Comparison of ENCODE assay signal across 8 mouse cellular contexts in the genomic region with DNA sequence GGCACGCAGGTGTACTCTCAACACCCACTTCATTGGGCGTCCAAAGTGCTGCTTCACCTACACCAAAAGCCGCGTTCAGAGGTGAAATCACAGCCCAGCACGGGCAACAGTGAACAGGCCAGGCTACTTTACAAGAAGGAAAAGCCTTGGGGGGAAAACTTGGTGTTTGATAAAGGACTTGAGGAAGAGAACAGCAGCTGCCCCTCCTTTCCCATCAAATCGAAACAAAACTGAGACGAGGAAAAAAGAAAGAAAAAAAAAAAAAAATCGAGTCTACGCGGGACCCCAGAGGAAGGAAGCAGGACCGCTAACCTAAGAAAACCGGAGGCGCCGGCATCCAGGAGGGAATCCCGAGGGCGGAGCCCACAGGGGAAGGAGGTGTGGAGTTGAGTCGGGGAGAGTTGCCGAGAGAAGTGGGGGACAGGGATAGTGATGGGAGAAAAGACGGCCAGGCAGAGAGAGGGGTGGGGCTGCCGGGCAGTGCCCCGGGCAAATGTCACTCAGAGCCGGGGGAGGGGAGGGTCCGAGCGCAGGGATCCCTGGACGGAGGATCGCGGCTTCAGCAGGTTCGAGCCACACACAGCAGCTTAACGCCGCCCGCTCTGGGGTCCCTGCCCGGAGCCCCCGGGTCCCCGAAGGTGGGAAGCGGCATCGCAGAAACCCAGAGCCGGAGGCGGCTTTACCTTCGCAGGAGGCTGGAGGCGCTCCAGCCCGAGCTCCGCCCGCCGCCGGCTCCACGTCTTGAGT. TPM values are rescaled to one million over a fixed set of nuclear protein-coding genes. Genes with fewer than 3 reads are reported as not detected.
DNase-seq lines count a peak whose midpoint lies in the region; ATAC-seq and TF ChIP-seq lines count a peak whose summit lies in the region.

No protein-coding gene starts in this region.

- no peaks in the 10 kb centered on the region for H3K9me3 ChIP-seq in forebrain, postnatal 0 days (ENCODE audit: low read length)
- H3K9me3 ChIP-seq in kidney, embryonic 15.5 days (replicated peaks): no peaks in the 10 kb centered on the region
- no peaks in the 10 kb centered on the region for H3K9me3 ChIP-seq in lung, postnatal 0 days (ENCODE audit: low read length)
- H3K9me3 ChIP-seq in stomach, embryonic 14.5 days (ENCODE audit: control insufficient read depth, low read depth, low read length): no peaks in the 10 kb centered on the region

- H3K27ac ChIP-seq in forebrain, postnatal 0 days (ENCODE audit: low read depth, low read length): peak overlapping the region; percentile 87
- H3K27ac ChIP-seq in kidney, embryonic 15.5 days: peak overlapping the region; percentile 94
- H3K27ac ChIP-seq in lung, postnatal 0 days (ENCODE audit: low read length): peak overlapping the region; percentile 85
- H3K27ac ChIP-seq in stomach, embryonic 14.5 days (ENCODE audit: low read length): peak overlapping the region; percentile 90

- TF ChIP-seq CTCF in forebrain, postnatal 0 days (IDR thresholded peaks at IDR 0.05; ENCODE audit: low read depth): no peak
- no peak for TF ChIP-seq CTCF in lung, postnatal 0 days (IDR thresholded peaks at IDR 0.05)

- H3K4me3 ChIP-seq in forebrain, postnatal 0 days (ENCODE audit: low read depth, low read length): peak overlapping the region; percentile 95
- H3K4me3 ChIP-seq in kidney, embryonic 15.5 days (replicated peaks): peak overlapping the region; percentile 98
- peak overlapping the region; percentile 96 for H3K4me3 ChIP-seq in lung, postnatal 0 days (ENCODE audit: low read depth, low read length)
- H3K4me3 ChIP-seq in stomach, embryonic 14.5 days (ENCODE audit: low read depth, low read length): peak overlapping the region; percentile 91

- peak overlapping the region; percentile 89 for H3K9ac ChIP-seq in forebrain, postnatal 0 days
- H3K9ac ChIP-seq in kidney, embryonic 15.5 days: peak overlapping the region; percentile 96
- H3K9ac ChIP-seq in lung, postnatal 0 days (replicated peaks; ENCODE audit: low read depth): peak overlapping the region; percentile 81
- H3K9ac ChIP-seq in stomach, embryonic 14.5 days (replicated peaks; ENCODE audit: low read depth, low read length): peak overlapping the region; percentile 88

- no peaks in the 10 kb centered on the region for H3K36me3 ChIP-seq in forebrain, postnatal 0 days (ENCODE audit: insufficient read depth)
- H3K36me3 ChIP-seq in kidney, embryonic 15.5 days: no peaks in the 10 kb centered on the region
- no peaks in the 10 kb centered on the region for H3K36me3 ChIP-seq in lung, postnatal 0 days (ENCODE audit: insufficient read depth, low read length)
- H3K36me3 ChIP-seq in stomach, embryonic 14.5 days (ENCODE audit: control insufficient read depth, insufficient read depth, low read length): no peaks in the 10 kb centered on the region

- DNase-seq in adrenal gland, adult 8-10 months: peak; percentile 36
- no peak for DNase-seq in adrenal gland, adult 18-20 months (ENCODE audit: low spot score in 2 of 2)
- peak; percentile 74 for DNase-seq in 3134 (ENCODE audit: extremely low read depth, insufficient read length, low spot score)
- peak; percentile 35 for DNase-seq in brain, adult 2 months (ENCODE audit: low read depth, low spot score)
- DNase-seq in forebrain, postnatal 0 days: peak; percentile 26
- DNase-seq in lung, postnatal 0 days (ENCODE audit: low spot score): peak; percentile 67

- ATAC-seq in forebrain, postnatal 0 days: peak; percentile 41
- ATAC-seq in kidney, embryonic 15.5 days (replicated peaks; ENCODE audit: low FRiP score): peak; percentile 79
- ATAC-seq in lung, postnatal 0 days: peak; percentile 29
- ATAC-seq in stomach, embryonic 14.5 days (ENCODE audit: insufficient number of reproducible peaks, insufficient read depth, low FRiP score, low read depth): peak; percentile 40

- 2% methylated on average over 46 of the region's 46 CpGs for WGBS in forebrain, postnatal 0 days
- under 1% methylated on average over 46 of the region's 46 CpGs for WGBS in kidney, embryonic 15.5 days
- under 1% methylated on average over 43 of the region's 46 CpGs for WGBS in lung, postnatal 0 days
- under 1% methylated on average over 43 of the region's 46 CpGs for WGBS in stomach, embryonic 14.5 days

- H3K4me1 ChIP-seq in forebrain, postnatal 0 days (ENCODE audit: insufficient read depth): peaks cover 13% of the 10 kb centered on the region
- H3K4me1 ChIP-seq in kidney, embryonic 15.5 days: peaks cover 25% of the 10 kb centered on the region
- H3K4me1 ChIP-seq in lung, postnatal 0 days (ENCODE audit: insufficient read depth, low read depth, low read length): peaks cover 8% of the 10 kb centered on the region; the same call in 1 of the 2 replicates
- H3K4me1 ChIP-seq in stomach, embryonic 14.5 days (ENCODE audit: control insufficient read depth, insufficient read depth, low read length): peaks cover 12% of the 10 kb centered on the region; the same call in 1 of the 2 replicates

- no peaks in the 10 kb centered on the region for H3K27me3 ChIP-seq in forebrain, postnatal 0 days (ENCODE audit: insufficient read depth, low read length)
- H3K27me3 ChIP-seq in kidney, embryonic 15.5 days: no peaks in the 10 kb centered on the region
- no peaks in the 10 kb centered on the region for H3K27me3 ChIP-seq in lung, postnatal 0 days (replicated peaks; ENCODE audit: insufficient read depth, low read length)
- no peaks in the 10 kb centered on the region for H3K27me3 ChIP-seq in stomach, embryonic 14.5 days (ENCODE audit: control insufficient read depth, insufficient read depth, low read length)

- no peak for TF ChIP-seq EP300 in lung, postnatal 0 days (IDR thresholded peaks at IDR 0.05)

- peak overlapping the region; percentile 80 for H3K4me2 ChIP-seq in forebrain, postnatal 0 days (ENCODE audit: low read depth)
- H3K4me2 ChIP-seq in kidney, embryonic 15.5 days: peak overlapping the region; percentile 82
- peak overlapping the region; percentile 70 for H3K4me2 ChIP-seq in lung, postnatal 0 days (replicated peaks; ENCODE audit: low read depth, low read length)
- H3K4me2 ChIP-seq in stomach, embryonic 14.5 days (replicated peaks; ENCODE audit: low read depth, low read length): peak overlapping the region; percentile 78

RNA-seq across cellular contexts. Expression of a gene that starts 0.5 kb away (rescaled TPM):
- 10 to 100 TPM; 42.1 to 66.1 (median 50.1) TPM for total RNA-seq in adrenal gland, adult 8-10 months (2022)
- 10 to 100 TPM; 38.3 to 43.2 TPM for total RNA-seq in adrenal gland, adult 18-20 months (2021)
- 48.6 and 52.2 TPM in 2 replicates for total RNA-seq in forebrain, postnatal 0 days (2014; rRNA removed)
- 6.9 and 11.6 TPM in 2 replicates for polyA plus RNA-seq in forebrain, postnatal 0 days (2015; fragmentation: Nextera tagmentation; extraction: Ambion mirVana)
- 19.9 and 23.0 TPM in 2 replicates for polyA plus RNA-seq in kidney, embryonic 15.5 days (2015; fragmentation: Nextera tagmentation; extraction: Ambion mirVana)
- 9.9 and 10.6 TPM in 2 replicates for polyA plus RNA-seq in lung, postnatal 0 days (2015; fragmentation: Nextera tagmentation; extraction: Ambion mirVana)
- 26.1 and 37.7 TPM in 2 replicates for polyA plus RNA-seq in stomach, embryonic 14.5 days (2014; fragmentation: Nextera tagmentation; extraction: Ambion mirVana)

Comparison
In these comparisons a context has a peak if more than half of its experiments do, and no peak if none do; other contexts are left out.
1. DNase-seq: peak in adrenal gland, adult 8-10 months (single experiment), 3134 (single experiment), brain, adult 2 months (single experiment), forebrain, postnatal 0 days (single experiment) and lung, postnatal 0 days (single experiment); none in adrenal gland, adult 18-20 months (0 of 2).
2. ATAC-seq: peak in every context shown above with its lines; median percentile 79 in kidney, embryonic 15.5 days; 41 in forebrain, postnatal 0 days; 40 in stomach, embryonic 14.5 days; 29 in lung, postnatal 0 days.
3. Peak in every context shown above with its lines, with median percentiles within 50 percentile points of each other: H3K27ac ChIP-seq, H3K4me2 ChIP-seq, H3K4me3 ChIP-seq and H3K9ac ChIP-seq.